Mouse (Mus musculus): ENCODE measurements at regions not wholly inside any gene's neighbourhood (a gene's known extent, or its start where the extent isn't known, plus 50 kb on each side); places are given as distances from the start of the nearest gene placed in this dataset.
A peak's percentile ranks its signal among the peaks of the same experiment; 100 is the strongest.
"Not testable (repeated sequence)": the region's sequence is repeated elsewhere in the genome, so short reads cannot be mapped to it uniquely, and the experiment has no call there.

- Histone ChIP-seq H3K4me3 (no peak overlapping the region), H3K27ac (no peak overlapping the region)
- no peak for TF ChIP-seq CTCF (conservative IDR thresholded peaks at IDR 0.05)
- no peak for DNase-seq (ENCODE audit: low spot score in 2 of 2)
Observed at GRCm38 (mm10) chr3:65608385-65608784, 57.6 kb upstream of the Lekr1 start.

- TF ChIP-seq CTCF (conservative IDR thresholded peaks at IDR 0.05) = no peak
- no peak for DNase-seq (ENCODE audit: low spot score in 2 of 2)
- no peak overlapping the region for H3K4me3 ChIP-seq
- H3K27ac ChIP-seq = peak overlapping the region; percentile 51; the same call in 1 of the 2 replicates
Observed at GRCm38 (mm10) chr3:65611712-65612111, 54.3 kb upstream of the Lekr1 start.

- no peak for TF ChIP-seq CTCF (conservative IDR thresholded peaks at IDR 0.05)
- Histone ChIP-seq H3K27ac (peak overlapping the region; percentile 51), H3K4me3 (no peak overlapping the region; the same call in 1 of the 2 replicates)
- DNase-seq (ENCODE audit: low spot score in 2 of 2) = peak in 1 of 2 experiments; percentile 31
Observed at GRCm38 (mm10) chr3:65612387-65612786, 53.6 kb upstream of the Lekr1 start.

- peak overlapping the region; percentile 51 for H3K27ac ChIP-seq
- TF ChIP-seq CTCF (conservative IDR thresholded peaks at IDR 0.05) = no peak
- DNase-seq (ENCODE audit: low spot score in 2 of 2) = no peak
Observed at GRCm38 (mm10) chr3:65612968-65613367, 53.1 kb upstream of the Lekr1 start.

GRCm38 (mm10) chr3:65614901-65615300 lies 51.1 kb upstream of the Lekr1 start:
- H3K27ac ChIP-seq; DNase-seq (ENCODE audit: low spot score in 2 of 2); H3K4me3 ChIP-seq: not testable (repeated sequence)

More at GRCm38 (mm10) chr3:65612968-65613367, 53.1 kb upstream of the Lekr1 start:
- no peak overlapping the region for H3K4me3 ChIP-seq

Measured in layer of hippocampus, adult 2 months (tissue).